Mouse (Mus musculus) liver, embryonic 14.5 days (tissue): ENCODE data around the gene Mrc1.

Experiments used
- CTCF ChIP-seq: IDR thresholded peaks from 2 replicates; pipeline ENCODE4 v1.5.1; 2016; ENCODE audit warnings: antibody characterized with exemption, low read depth, control low read depth
- EP300 ChIP-seq: IDR thresholded peaks from 2 replicates; pipeline ENCODE4 v1.6.1; 2016; ENCODE audit warnings: antibody characterized with exemption, low read depth

- no peak for TF ChIP-seq CTCF
- TF ChIP-seq EP300, result no peak
Observed at GRCm38 (mm10) chr2:14251938-14252337, 22.7 kb downstream of the Mrc1 start.
